Mouse (Mus musculus) heart, adult 2 months (tissue): ENCODE results near the gene Scd3.

Experiments used
- CTCF ChIP-seq: fragments of 200-600 bp; IDR thresholded peaks from 2 replicates; pipeline ENCODE4 v1.8.1; 2022; ENCODE audit warnings: antibody characterized with exemption, mild to moderate bottlenecking, moderate library complexity
- EP300 ChIP-seq: fragments of 200-500 bp; IDR thresholded peaks from 2 replicates; pipeline ENCODE4 v1.6.1; 2011; ENCODE audit warnings: low read depth, low read length, control low read depth; ENCODE audit not compliant: insufficient read depth
- POLR2A ChIP-seq: fragments of 200-500 bp; IDR thresholded peaks from 2 replicates; pipeline ENCODE4 v1.6.1; 2011; ENCODE audit warnings: mild to moderate bottlenecking, low read depth, low read length, control low read depth; ENCODE audit not compliant: insufficient read depth

GRCm38 (mm10) chr19:44183968-44184367 is 19.1 kb upstream of the Scd3 start:
- TF ChIP-seq EP300 (no peak), CTCF (no peak), POLR2A (no peak)
